Mouse (Mus musculus): ENCODE results near the gene Psg29. TPM values are rescaled to one million over a fixed set of nuclear protein-coding genes. Genes with fewer than 3 reads are reported as not detected.

Gene Psg29
- not detected in 2 replicates for polyA plus RNA-seq (2015; fragmentation: Nextera tagmentation; extraction: Ambion mirVana)

- H3K27me3 ChIP-seq (replicated peaks; ENCODE audit: control insufficient read depth, insufficient read depth, low read length) = no peaks in the 10 kb centered on the region
- ATAC-seq = no peak
- H3K36me3 ChIP-seq (ENCODE audit: control insufficient read depth, insufficient read depth) = no peaks in the 10 kb centered on the region
- H3K4me1 ChIP-seq (replicated peaks; ENCODE audit: control insufficient read depth, insufficient read depth, low read length) = no peaks in the 10 kb centered on the region
- H3K4me3 ChIP-seq (replicated peaks; ENCODE audit: low read length) = no peak within 1 kb of the TSS
- no peak within 1 kb of the TSS for H3K9ac ChIP-seq (replicated peaks; ENCODE audit: low read depth, low read length)
- H3K9me3 ChIP-seq (ENCODE audit: control insufficient read depth, low read length) = peaks cover 5% of the 10 kb centered on the region; the same call in 1 of the 2 replicates
- no peak within 1 kb of the TSS for H3K27ac ChIP-seq (ENCODE audit: low read length)
- no peak within 1 kb of the TSS for H3K4me2 ChIP-seq (ENCODE audit: low read length)
These were observed at the start of gene Psg29 for GRCm38 (mm10) chr7:17203177-17203576. TSS of gene Psg29 (plus strand) at chr7:17203477.

- H3K27me3 ChIP-seq (replicated peaks; ENCODE audit: control insufficient read depth, insufficient read depth, low read length) = no peaks in the 10 kb centered on the region
- no peaks in the 10 kb centered on the region for H3K4me1 ChIP-seq (replicated peaks; ENCODE audit: control insufficient read depth, insufficient read depth, low read length)
- no peak overlapping the region for H3K27ac ChIP-seq (ENCODE audit: low read length)
- WGBS = 39% methylated on average over 2 of the region's 2 CpGs
- H3K9me3 ChIP-seq (ENCODE audit: control insufficient read depth, low read length) = no peaks in the 10 kb centered on the region
- H3K36me3 ChIP-seq (ENCODE audit: control insufficient read depth, insufficient read depth) = no peaks in the 10 kb centered on the region
- ATAC-seq = no peak
- no peak overlapping the region for H3K9ac ChIP-seq (replicated peaks; ENCODE audit: low read depth, low read length)
- H3K4me2 ChIP-seq (ENCODE audit: low read length) = no peak overlapping the region
- no peak overlapping the region for H3K4me3 ChIP-seq (replicated peaks; ENCODE audit: low read length)
These were observed 47.6 kb upstream of the Psg29 start for GRCm38 (mm10) chr7:17155634-17156033.

GRCm38 (mm10) chr7:17156885-17157677 is 46.2 kb upstream of the Psg29 start:
- Histone ChIP-seq H3K4me1 (replicated peaks; ENCODE audit: control insufficient read depth, insufficient read depth, low read length) (no peaks in the 10 kb centered on the region), H3K4me3 (replicated peaks; ENCODE audit: low read length) (no peak overlapping the region), H3K4me2 (ENCODE audit: low read length) (no peak overlapping the region), H3K9ac (replicated peaks; ENCODE audit: low read depth, low read length) (no peak overlapping the region), H3K27ac (ENCODE audit: low read length) (no peak overlapping the region), H3K36me3 (ENCODE audit: control insufficient read depth, insufficient read depth) (no peaks in the 10 kb centered on the region), H3K9me3 (ENCODE audit: control insufficient read depth, low read length) (no peaks in the 10 kb centered on the region), H3K27me3 (replicated peaks; ENCODE audit: control insufficient read depth, insufficient read depth, low read length) (no peaks in the 10 kb centered on the region)
- 80% methylated on average over 3 of the region's 3 CpGs for WGBS
- no peak for ATAC-seq

- Histone ChIP-seq H3K4me3 (replicated peaks; ENCODE audit: low read length) (no peak overlapping the region), H3K27ac (ENCODE audit: low read length) (no peak overlapping the region), H3K27me3 (replicated peaks; ENCODE audit: control insufficient read depth, insufficient read depth, low read length) (no peaks in the 10 kb centered on the region), H3K9ac (replicated peaks; ENCODE audit: low read depth, low read length) (no peak overlapping the region), H3K4me1 (replicated peaks; ENCODE audit: control insufficient read depth, insufficient read depth, low read length) (no peaks in the 10 kb centered on the region), H3K36me3 (ENCODE audit: control insufficient read depth, insufficient read depth) (no peaks in the 10 kb centered on the region), H3K9me3 (ENCODE audit: control insufficient read depth, low read length) (no peaks in the 10 kb centered on the region), H3K4me2 (ENCODE audit: low read length) (no peak overlapping the region)
- no peak for ATAC-seq
- 85% methylated on average over 7 of the region's 7 CpGs for WGBS
These were observed 44.3 kb upstream of the Psg29 start for GRCm38 (mm10) chr7:17159011-17159410.

GRCm38 (mm10) chr7:17171827-17172226 is 31.4 kb upstream of the Psg29 start:
- H3K36me3 ChIP-seq (ENCODE audit: control insufficient read depth, insufficient read depth) = no peaks in the 10 kb centered on the region
- no peaks in the 10 kb centered on the region for H3K4me1 ChIP-seq (replicated peaks; ENCODE audit: control insufficient read depth, insufficient read depth, low read length)
- 0 out of 2 replicates have a peak, but pooled peaks cover 3% of the 10 kb centered on the region for H3K9me3 ChIP-seq (ENCODE audit: control insufficient read depth, low read length)
- no peak overlapping the region for H3K27ac ChIP-seq (ENCODE audit: low read length)
- WGBS = 88% methylated on average over 4 of the region's 4 CpGs
- H3K9ac ChIP-seq (replicated peaks; ENCODE audit: low read depth, low read length) = no peak overlapping the region
- H3K4me2 ChIP-seq (ENCODE audit: low read length) = no peak overlapping the region
- H3K4me3 ChIP-seq (replicated peaks; ENCODE audit: low read length) = no peak overlapping the region
- H3K27me3 ChIP-seq (replicated peaks; ENCODE audit: control insufficient read depth, insufficient read depth, low read length) = no peaks in the 10 kb centered on the region
- no peak for ATAC-seq

GRCm38 (mm10) chr7:17205530-17206184 is 2.4 kb downstream of the Psg29 start:
- ATAC-seq = no peak
- H3K36me3 ChIP-seq (ENCODE audit: control insufficient read depth, insufficient read depth) = no peaks in the 10 kb centered on the region
- no peak overlapping the region for H3K9ac ChIP-seq (replicated peaks; ENCODE audit: low read depth, low read length)
- H3K27ac ChIP-seq (ENCODE audit: low read length) = no peak overlapping the region
- H3K4me3 ChIP-seq (replicated peaks; ENCODE audit: low read length) = no peak overlapping the region
- 71% methylated on average over 3 of the region's 3 CpGs for WGBS
- no peak overlapping the region for H3K4me2 ChIP-seq (ENCODE audit: low read length)
- H3K4me1 ChIP-seq (replicated peaks; ENCODE audit: control insufficient read depth, insufficient read depth, low read length) = no peaks in the 10 kb centered on the region
- H3K9me3 ChIP-seq (ENCODE audit: control insufficient read depth, low read length) = peaks cover 6% of the 10 kb centered on the region; the same call in 1 of the 2 replicates
- no peaks in the 10 kb centered on the region for H3K27me3 ChIP-seq (replicated peaks; ENCODE audit: control insufficient read depth, insufficient read depth, low read length)

Other genes with a start within 250 kb of the Psg29 start
- 50.1 and 60.9 TPM in 2 replicates for gene Pnmal1, start 243.8 kb upstream of the Psg29 start, polyA plus RNA-seq (2015; fragmentation: Nextera tagmentation; extraction: Ambion mirVana)
- gene Gm42372, start 220.4 kb upstream of the Psg29 start, polyA plus RNA-seq (2015; fragmentation: Nextera tagmentation; extraction: Ambion mirVana) = 3.7 and 4.1 TPM in 2 replicates
- gene Ccdc8, start 210.8 kb upstream of the Psg29 start, polyA plus RNA-seq (2015; fragmentation: Nextera tagmentation; extraction: Ambion mirVana) = 7.3 and 8.9 TPM in 2 replicates
- 115 and 121 TPM in 2 replicates for gene Ppp5c, start 175.6 kb upstream of the Psg29 start, polyA plus RNA-seq (2015; fragmentation: Nextera tagmentation; extraction: Ambion mirVana)
- 4.4 TPM in 2 replicates for gene Hif3a, start 141.1 kb upstream of the Psg29 start, polyA plus RNA-seq (2015; fragmentation: Nextera tagmentation; extraction: Ambion mirVana)
- gene Psg16, start 129.4 kb upstream of the Psg29 start, polyA plus RNA-seq (2015; fragmentation: Nextera tagmentation; extraction: Ambion mirVana) = 2.2 and 3.4 TPM in 2 replicates
- not detected in 2 replicates for gene Ceacam3, start 53.2 kb upstream of the Psg29 start, polyA plus RNA-seq (2015; fragmentation: Nextera tagmentation; extraction: Ambion mirVana)